Mouse (Mus musculus): ENCODE measurements around the gene Ascl3.

- no peak for TF ChIP-seq ZNF384 (IDR thresholded peaks at IDR 0.05; ENCODE audit: low read depth, low read length)
- no peak for TF ChIP-seq MAFK (IDR thresholded peaks at IDR 0.05; ENCODE audit: insufficient read depth, low read depth, low read length)
These were observed 28.1 kb downstream of the Ascl3 start, which contains the start of the genes St5 and Akip1 for GRCm38 (mm10) chr7:109703190-109704015.
